Mouse (Mus musculus): ENCODE measurements around the gene 4930442H23Rik. TPM values are rescaled to one million over a fixed set of nuclear protein-coding genes. Genes with fewer than 3 reads are reported as not detected.

4930442H23Rik gene
- polyA plus RNA-seq, 1 experiment from 2014 or later, result not detected

- 77% methylated on average over 4 of the region's 4 CpGs for whole genome bisulfite sequencing
- Histone ChIP-seq H3K4me3 (no peak overlapping the region), H3K36me3 (peaks cover 11% of the 10 kb centered on the region), H3K27me3 (replicated peaks) (peaks cover 42% of the 10 kb centered on the region), H3K9ac (no peak overlapping the region), H3K27ac (no peak overlapping the region), H3K4me1 (peaks cover 19% of the 10 kb centered on the region), H3K4me2 (replicated peaks) (no peak overlapping the region), H3K9me3 (no peaks in the 10 kb centered on the region)
- ATAC-seq (ENCODE audit: low FRiP score, low read depth), result no peak
These were observed 11.7 kb upstream of the 4930442H23Rik start for GRCm38 (mm10) chr10:81195300-81195699.

- Histone ChIP-seq H3K27me3 (replicated peaks) (peaks cover 41% of the 10 kb centered on the region), H3K4me2 (replicated peaks) (0 out of 2 replicates have a peak overlapping the region, but pooled peaks have one; percentile 3), H3K36me3 (peaks cover 19% of the 10 kb centered on the region), H3K9me3 (no peaks in the 10 kb centered on the region), H3K4me1 (peaks cover 19% of the 10 kb centered on the region), H3K4me3 (no peak overlapping the region), H3K9ac (0 out of 2 replicates have a peak overlapping the region, but pooled peaks have one; percentile 33), H3K27ac (no peak overlapping the region)
- ATAC-seq (ENCODE audit: low FRiP score, low read depth), result no peak
- 17% methylated on average over 37 of the region's 37 CpGs for WGBS
These were observed 10.5 kb upstream of the 4930442H23Rik start for GRCm38 (mm10) chr10:81193991-81194774.

GRCm38 (mm10) chr10:81192968-81193501, 9.4 kb upstream of the 4930442H23Rik start:
- Histone ChIP-seq H3K27ac (peak overlapping the region; percentile 94), H3K4me3 (peak overlapping the region; percentile 67), H3K36me3 (peaks cover 24% of the 10 kb centered on the region), H3K9ac (peak overlapping the region; percentile 77), H3K4me2 (replicated peaks) (peak overlapping the region; percentile 96), H3K4me1 (peaks cover 19% of the 10 kb centered on the region), H3K9me3 (no peaks in the 10 kb centered on the region), H3K27me3 (replicated peaks) (peaks cover 37% of the 10 kb centered on the region)
- 4% methylated on average over 19 of the region's 19 CpGs for WGBS
- ATAC-seq (ENCODE audit: low FRiP score, low read depth), result peak; percentile 61

GRCm38 (mm10) chr10:81192270-81192967, 8.8 kb upstream of the 4930442H23Rik start:
- Histone ChIP-seq H3K27me3 (replicated peaks) (peaks cover 36% of the 10 kb centered on the region), H3K4me1 (peaks cover 19% of the 10 kb centered on the region), H3K9ac (peak overlapping the region; percentile 77), H3K27ac (peak overlapping the region; percentile 94), H3K4me2 (replicated peaks) (peak overlapping the region; percentile 96), H3K9me3 (no peaks in the 10 kb centered on the region), H3K4me3 (peak overlapping the region; percentile 67), H3K36me3 (peaks cover 26% of the 10 kb centered on the region)
- ATAC-seq (ENCODE audit: low FRiP score, low read depth), result peak; percentile 82
- WGBS, result under 1% methylated on average over 91 of the region's 93 CpGs

- H3K4me3 ChIP-seq, result peak overlapping the region; percentile 67; the same call in 1 of the 2 replicates
- 88% methylated on average over 18 of the region's 18 CpGs for WGBS
- peak overlapping the region; percentile 77; the same call in 1 of the 2 replicates for H3K9ac ChIP-seq
These were observed 7.8 kb upstream of the 4930442H23Rik start for GRCm38 (mm10) chr10:81191342-81191982.

GRCm38 (mm10) chr10:81190912-81191321, 7.3 kb upstream of the 4930442H23Rik start:
- WGBS, result 73% methylated on average over 6 of the region's 6 CpGs
- H3K27ac ChIP-seq, result no peak overlapping the region
- no peaks in the 10 kb centered on the region for H3K9me3 ChIP-seq
- H3K27me3 ChIP-seq (replicated peaks), result peaks cover 22% of the 10 kb centered on the region
- no peak overlapping the region for H3K9ac ChIP-seq
- H3K4me1 ChIP-seq, result peaks cover 19% of the 10 kb centered on the region
- H3K4me2 ChIP-seq (replicated peaks), result no peak overlapping the region
- peaks cover 38% of the 10 kb centered on the region for H3K36me3 ChIP-seq
- ATAC-seq (ENCODE audit: low FRiP score, low read depth), result no peak
- H3K4me3 ChIP-seq, result no peak overlapping the region

More at GRCm38 (mm10) chr10:81191342-81191982, 7.8 kb upstream of the 4930442H23Rik start:
- no peak for ATAC-seq (ENCODE audit: low FRiP score, low read depth)
- peaks cover 27% of the 10 kb centered on the region for H3K27me3 ChIP-seq (replicated peaks)
- H3K4me1 ChIP-seq, result peaks cover 19% of the 10 kb centered on the region
- peak overlapping the region; percentile 96 for H3K4me2 ChIP-seq (replicated peaks)
- no peak overlapping the region for H3K27ac ChIP-seq
- H3K9me3 ChIP-seq, result no peaks in the 10 kb centered on the region
- peaks cover 35% of the 10 kb centered on the region for H3K36me3 ChIP-seq

GRCm38 (mm10) chr10:81190236-81190911, 6.7 kb upstream of the 4930442H23Rik start:
- H3K9ac ChIP-seq, result no peak overlapping the region
- peaks cover 43% of the 10 kb centered on the region for H3K36me3 ChIP-seq
- H3K27ac ChIP-seq, result no peak overlapping the region
- H3K9me3 ChIP-seq, result no peaks in the 10 kb centered on the region
- WGBS, result 74% methylated on average over 31 of the region's 31 CpGs
- no peak overlapping the region for H3K4me3 ChIP-seq
- no peak overlapping the region for H3K4me2 ChIP-seq (replicated peaks)
- H3K27me3 ChIP-seq (replicated peaks), result peaks cover 16% of the 10 kb centered on the region
- no peak for ATAC-seq (ENCODE audit: low FRiP score, low read depth)
- H3K4me1 ChIP-seq, result peaks cover 19% of the 10 kb centered on the region

- Histone ChIP-seq H3K9me3 (no peaks in the 10 kb centered on the region), H3K4me2 (replicated peaks) (no peak overlapping the region), H3K27me3 (replicated peaks) (peaks cover 11% of the 10 kb centered on the region), H3K36me3 (peaks cover 48% of the 10 kb centered on the region), H3K4me3 (no peak overlapping the region), H3K27ac (no peak overlapping the region), H3K9ac (no peak overlapping the region), H3K4me1 (peaks cover 19% of the 10 kb centered on the region)
- no peak for ATAC-seq (ENCODE audit: low FRiP score, low read depth)
- 82% methylated on average over 26 of the region's 26 CpGs for WGBS
These were observed 6.2 kb upstream of the 4930442H23Rik start for GRCm38 (mm10) chr10:81189821-81190220.

- H3K9ac ChIP-seq, result no peak overlapping the region
- no peak overlapping the region for H3K4me3 ChIP-seq
- peaks cover 11% of the 10 kb centered on the region for H3K4me1 ChIP-seq
- peaks cover 60% of the 10 kb centered on the region for H3K36me3 ChIP-seq
- H3K9me3 ChIP-seq, result no peaks in the 10 kb centered on the region
- no peak overlapping the region for H3K27ac ChIP-seq
- H3K27me3 ChIP-seq (replicated peaks), result no peaks in the 10 kb centered on the region
- WGBS, result 94% methylated on average over 9 of the region's 9 CpGs
- no peak for ATAC-seq (ENCODE audit: low FRiP score, low read depth)
- H3K4me2 ChIP-seq (replicated peaks), result no peak overlapping the region
These were observed 3.5 kb upstream of the 4930442H23Rik start for GRCm38 (mm10) chr10:81187161-81187560.

- no peak for ATAC-seq (ENCODE audit: low FRiP score, low read depth)
- Histone ChIP-seq H3K4me2 (replicated peaks) (no peak overlapping the region), H3K36me3 (peaks cover 67% of the 10 kb centered on the region), H3K4me1 (peaks cover 21% of the 10 kb centered on the region), H3K27me3 (replicated peaks) (no peaks in the 10 kb centered on the region), H3K27ac (no peak overlapping the region), H3K9ac (no peak overlapping the region), H3K9me3 (no peaks in the 10 kb centered on the region), H3K4me3 (no peak overlapping the region)
- WGBS, result 67% methylated on average over 4 of the region's 4 CpGs
These were observed 1.1 kb upstream of the 4930442H23Rik start for GRCm38 (mm10) chr10:81184765-81185164.
